Mouse (Mus musculus): ENCODE data around the gene Ntrk3. TPM values are rescaled to one million over a fixed set of nuclear protein-coding genes. Genes with fewer than 3 reads are reported as not detected.

Gene Ntrk3
- polyA plus RNA-seq, 1 experiment, result 7.7 TPM

GRCm38 (mm10) chr7:78589766-78590165 is 148.0 kb downstream of the Ntrk3 start:
- no peaks in the 10 kb centered on the region for H3K4me1 ChIP-seq (ENCODE audit: control insufficient read depth, insufficient read depth, low read length)
- no peak overlapping the region for H3K4me3 ChIP-seq (ENCODE audit: control insufficient read depth, low read depth, low read length)
- H3K27ac ChIP-seq (ENCODE audit: control insufficient read depth, insufficient read depth, low read depth, low read length), result no peak overlapping the region
- H3K27me3 ChIP-seq (ENCODE audit: control insufficient read depth, insufficient read depth, low read length), result no peaks in the 10 kb centered on the region
- no peaks in the 10 kb centered on the region for H3K36me3 ChIP-seq (ENCODE audit: control insufficient read depth, insufficient read depth, low read length)
- TF ChIP-seq POLR2A (IDR thresholded peaks at IDR 0.05; ENCODE audit: control insufficient read depth, low read depth, low read length), result no peak
- TF ChIP-seq CTCF (IDR thresholded peaks at IDR 0.05; ENCODE audit: control insufficient read depth, insufficient read depth, insufficient replicate concordance, low read depth, low read length), result no peak

GRCm38 (mm10) chr7:78586800-78587199 is 151.0 kb downstream of the Ntrk3 start:
- Histone ChIP-seq H3K27me3 (ENCODE audit: control insufficient read depth, insufficient read depth, low read length) (no peaks in the 10 kb centered on the region), H3K27ac (ENCODE audit: control insufficient read depth, insufficient read depth, low read depth, low read length) (no peak overlapping the region), H3K4me1 (ENCODE audit: control insufficient read depth, insufficient read depth, low read length) (no peaks in the 10 kb centered on the region), H3K36me3 (ENCODE audit: control insufficient read depth, insufficient read depth, low read length) (no peaks in the 10 kb centered on the region), H3K4me3 (ENCODE audit: control insufficient read depth, low read depth, low read length) (no peak overlapping the region)
- TF ChIP-seq POLR2A (IDR thresholded peaks at IDR 0.05; ENCODE audit: control insufficient read depth, low read depth, low read length), result no peak

GRCm38 (mm10) chr7:78585960-78586359 is 151.9 kb downstream of the Ntrk3 start:
- Histone ChIP-seq H3K4me1 (ENCODE audit: control insufficient read depth, insufficient read depth, low read length) (no peaks in the 10 kb centered on the region), H3K4me3 (ENCODE audit: control insufficient read depth, low read depth, low read length) (no peak overlapping the region), H3K27me3 (ENCODE audit: control insufficient read depth, insufficient read depth, low read length) (no peaks in the 10 kb centered on the region), H3K36me3 (ENCODE audit: control insufficient read depth, insufficient read depth, low read length) (no peaks in the 10 kb centered on the region), H3K27ac (ENCODE audit: control insufficient read depth, insufficient read depth, low read depth, low read length) (no peak overlapping the region)
- TF ChIP-seq POLR2A (IDR thresholded peaks at IDR 0.05; ENCODE audit: control insufficient read depth, low read depth, low read length) (no peak), CTCF (IDR thresholded peaks at IDR 0.05; ENCODE audit: control insufficient read depth, insufficient read depth, insufficient replicate concordance, low read depth, low read length) (no peak)

GRCm38 (mm10) chr7:78584936-78585335 is 152.9 kb downstream of the Ntrk3 start:
- Histone ChIP-seq H3K4me1 (ENCODE audit: control insufficient read depth, insufficient read depth, low read length) (no peaks in the 10 kb centered on the region), H3K27ac (ENCODE audit: control insufficient read depth, insufficient read depth, low read depth, low read length) (no peak overlapping the region), H3K27me3 (ENCODE audit: control insufficient read depth, insufficient read depth, low read length) (no peaks in the 10 kb centered on the region), H3K4me3 (ENCODE audit: control insufficient read depth, low read depth, low read length) (no peak overlapping the region), H3K36me3 (ENCODE audit: control insufficient read depth, insufficient read depth, low read length) (no peaks in the 10 kb centered on the region)
- TF ChIP-seq POLR2A (IDR thresholded peaks at IDR 0.05; ENCODE audit: control insufficient read depth, low read depth, low read length) (no peak), CTCF (IDR thresholded peaks at IDR 0.05; ENCODE audit: control insufficient read depth, insufficient read depth, insufficient replicate concordance, low read depth, low read length) (no peak)

GRCm38 (mm10) chr7:78584499-78584898 is 153.3 kb downstream of the Ntrk3 start:
- Histone ChIP-seq H3K4me3 (ENCODE audit: control insufficient read depth, low read depth, low read length) (no peak overlapping the region), H3K27me3 (ENCODE audit: control insufficient read depth, insufficient read depth, low read length) (no peaks in the 10 kb centered on the region), H3K27ac (ENCODE audit: control insufficient read depth, insufficient read depth, low read depth, low read length) (no peak overlapping the region), H3K4me1 (ENCODE audit: control insufficient read depth, insufficient read depth, low read length) (peaks cover 1% of the 10 kb centered on the region; the same call in 1 of the 2 replicates), H3K36me3 (ENCODE audit: control insufficient read depth, insufficient read depth, low read length) (no peaks in the 10 kb centered on the region)
- TF ChIP-seq POLR2A (IDR thresholded peaks at IDR 0.05; ENCODE audit: control insufficient read depth, low read depth, low read length), result no peak
- no peak for TF ChIP-seq CTCF (IDR thresholded peaks at IDR 0.05; ENCODE audit: control insufficient read depth, insufficient read depth, insufficient replicate concordance, low read depth, low read length)

- peaks cover 6% of the 10 kb centered on the region for H3K4me1 ChIP-seq (ENCODE audit: control insufficient read depth, insufficient read depth, low read length)
- TF ChIP-seq POLR2A (IDR thresholded peaks at IDR 0.05; ENCODE audit: control insufficient read depth, low read depth, low read length) (no peak), CTCF (IDR thresholded peaks at IDR 0.05; ENCODE audit: control insufficient read depth, insufficient read depth, insufficient replicate concordance, low read depth, low read length) (no peak)
- no peaks in the 10 kb centered on the region for H3K36me3 ChIP-seq (ENCODE audit: control insufficient read depth, insufficient read depth, low read length)
- H3K27ac ChIP-seq (ENCODE audit: control insufficient read depth, insufficient read depth, low read depth, low read length), result no peak overlapping the region
- no peaks in the 10 kb centered on the region for H3K27me3 ChIP-seq (ENCODE audit: control insufficient read depth, insufficient read depth, low read length)
- no peak overlapping the region for H3K4me3 ChIP-seq (ENCODE audit: control insufficient read depth, low read depth, low read length)
Measured at GRCm38 (mm10) chr7:78583678-78584077, 154.1 kb downstream of the Ntrk3 start.

- H3K27me3 ChIP-seq (ENCODE audit: control insufficient read depth, insufficient read depth, low read length), result no peaks in the 10 kb centered on the region; the same call in 1 of the 2 replicates
- no peak overlapping the region for H3K27ac ChIP-seq (ENCODE audit: control insufficient read depth, insufficient read depth, low read depth, low read length)
- TF ChIP-seq CTCF (IDR thresholded peaks at IDR 0.05; ENCODE audit: control insufficient read depth, insufficient read depth, insufficient replicate concordance, low read depth, low read length) (no peak), POLR2A (IDR thresholded peaks at IDR 0.05; ENCODE audit: control insufficient read depth, low read depth, low read length) (no peak)
- H3K4me1 ChIP-seq (ENCODE audit: control insufficient read depth, insufficient read depth, low read length), result peaks cover 10% of the 10 kb centered on the region
- H3K4me3 ChIP-seq (ENCODE audit: control insufficient read depth, low read depth, low read length), result no peak overlapping the region
- no peaks in the 10 kb centered on the region for H3K36me3 ChIP-seq (ENCODE audit: control insufficient read depth, insufficient read depth, low read length)
Measured at GRCm38 (mm10) chr7:78581341-78581740, 156.5 kb downstream of the Ntrk3 start.

Measured in testis, adult 2 months (tissue).